Mouse (Mus musculus): ENCODE measurements around the gene Slc47a2. TPM values are rescaled to one million over a fixed set of nuclear protein-coding genes. Genes with fewer than 3 reads are reported as not detected.
A peak's percentile ranks its signal among the peaks of the same experiment; 100 is the strongest.

The Slc47a2 gene
- total RNA-seq, 1 experiment from 2014 or later, result not detected

GRCm38 (mm10) chr11:61295556-61295955 is 47.1 kb downstream of the Slc47a2 start:
- no peak for ATAC-seq (replicated peaks; ENCODE audit: low read depth, poor library complexity, severe bottlenecking)

- ATAC-seq (replicated peaks; ENCODE audit: low read depth, poor library complexity, severe bottlenecking), result no peak
These were observed 48.2 kb downstream of the Slc47a2 start for GRCm38 (mm10) chr11:61294431-61294830.

- no peak for ATAC-seq (replicated peaks; ENCODE audit: low read depth, poor library complexity, severe bottlenecking)
These were observed 49.4 kb downstream of the Slc47a2 start for GRCm38 (mm10) chr11:61293251-61293650.

- no peak for ATAC-seq (replicated peaks; ENCODE audit: low read depth, poor library complexity, severe bottlenecking)
These were observed 58.3 kb downstream of the Slc47a2 start for GRCm38 (mm10) chr11:61284323-61284722.

- no peak for ATAC-seq (replicated peaks; ENCODE audit: low read depth, poor library complexity, severe bottlenecking)
These were observed 59.1 kb downstream of the Slc47a2 start for GRCm38 (mm10) chr11:61283414-61284049.

- no peak for ATAC-seq (replicated peaks; ENCODE audit: low read depth, poor library complexity, severe bottlenecking)
These were observed 64.1 kb downstream of the Slc47a2 start for GRCm38 (mm10) chr11:61278445-61279077.

- ATAC-seq (replicated peaks; ENCODE audit: low read depth, poor library complexity, severe bottlenecking), result no peak
These were observed 64.7 kb downstream of the Slc47a2 start for GRCm38 (mm10) chr11:61277937-61278336.

GRCm38 (mm10) chr11:61276482-61276881 is 66.2 kb downstream of the Slc47a2 start:
- ATAC-seq (replicated peaks; ENCODE audit: low read depth, poor library complexity, severe bottlenecking), result no peak

- ATAC-seq (replicated peaks; ENCODE audit: low read depth, poor library complexity, severe bottlenecking), result no peak
These were observed 67.6 kb downstream of the Slc47a2 start for GRCm38 (mm10) chr11:61275106-61275505.

GRCm38 (mm10) chr11:61274421-61274820 is 68.2 kb downstream of the Slc47a2 start:
- no peak for ATAC-seq (replicated peaks; ENCODE audit: low read depth, poor library complexity, severe bottlenecking)

- no peak for ATAC-seq (replicated peaks; ENCODE audit: low read depth, poor library complexity, severe bottlenecking)
These were observed 68.7 kb downstream of the Slc47a2 start for GRCm38 (mm10) chr11:61273928-61274327.

GRCm38 (mm10) chr11:61271612-61272011 is 71.0 kb downstream of the Slc47a2 start:
- ATAC-seq (replicated peaks; ENCODE audit: low read depth, poor library complexity, severe bottlenecking), result no peak

- ATAC-seq (replicated peaks; ENCODE audit: low read depth, poor library complexity, severe bottlenecking), result no peak
These were observed 72.3 kb downstream of the Slc47a2 start for GRCm38 (mm10) chr11:61270406-61270805.

- ATAC-seq (replicated peaks; ENCODE audit: low read depth, poor library complexity, severe bottlenecking), result no peak
These were observed 73.9 kb downstream of the Slc47a2 start for GRCm38 (mm10) chr11:61268626-61269349.

- ATAC-seq (replicated peaks; ENCODE audit: low read depth, poor library complexity, severe bottlenecking), result peak; percentile 98
These were observed 75.8 kb downstream of the Slc47a2 start, which contains the start of gene Aldh3a2 for GRCm38 (mm10) chr11:61266551-61267533. TSS of gene Aldh3a2 (minus strand) at chr11:61267464.

- no peak for ATAC-seq (replicated peaks; ENCODE audit: low read depth, poor library complexity, severe bottlenecking)
These were observed 78.8 kb downstream of the Slc47a2 start for GRCm38 (mm10) chr11:61263841-61264240.

GRCm38 (mm10) chr11:61262516-61262915 is 80.1 kb downstream of the Slc47a2 start:
- no peak for ATAC-seq (replicated peaks; ENCODE audit: low read depth, poor library complexity, severe bottlenecking)

GRCm38 (mm10) chr11:61259106-61259505 is 83.6 kb downstream of the Slc47a2 start:
- ATAC-seq (replicated peaks; ENCODE audit: low read depth, poor library complexity, severe bottlenecking), result no peak

- no peak for ATAC-seq (replicated peaks; ENCODE audit: low read depth, poor library complexity, severe bottlenecking)
These were observed 89.9 kb downstream of the Slc47a2 start for GRCm38 (mm10) chr11:61252807-61253206.

GRCm38 (mm10) chr11:61251741-61252140 is 90.9 kb downstream of the Slc47a2 start:
- ATAC-seq (replicated peaks; ENCODE audit: low read depth, poor library complexity, severe bottlenecking), result no peak
